Mouse (Mus musculus) stomach, embryonic 16.5 days (tissue): Measurements from ENCODE around the gene Dnajc4. TPM values are rescaled to one million over a fixed set of nuclear protein-coding genes. Genes with fewer than 3 reads are reported as not detected.
A peak's percentile ranks its signal among the peaks of the same experiment; 100 is the strongest.

Experiments used
- ATAC-seq: fragments of 200-750 bp; cut with Nextera tagmentation; 2 replicates; pipeline ENCODE4 v1.8.0; 2017; ENCODE audit warnings: moderate number of reproducible peaks, moderate TSS enrichment; ENCODE audit not compliant: insufficient read depth, low FRiP score
- H3K27ac ChIP-seq: fragments of 300-500 bp; sonication (generic); 2 replicates; pipeline ENCODE4 v1.5.1; 2014; ENCODE audit warnings: low read length
- H3K27me3 ChIP-seq: fragments of 300-500 bp; sonication (generic); 2 replicates; pipeline ENCODE4 v1.6.1; 2014; ENCODE audit warnings: low read length, control low read depth, mixed read lengths; ENCODE audit not compliant: control insufficient read depth, insufficient read depth
- H3K36me3 ChIP-seq: fragments of 300-500 bp; sonication (generic); 2 replicates; pipeline ENCODE4 v1.6.1; 2014; ENCODE audit warnings: low read length; ENCODE audit not compliant: control insufficient read depth, insufficient read depth
- H3K4me1 ChIP-seq: fragments of 300-500 bp; sonication (generic); 2 replicates; pipeline ENCODE4 v1.6.1; 2014; ENCODE audit warnings: low read length, control low read depth, mixed read lengths; ENCODE audit not compliant: control insufficient read depth, insufficient read depth
- H3K4me2 ChIP-seq: fragments of 300-500 bp; sonication (generic); 2 replicates; pipeline ENCODE4 v1.6.1; 2014; ENCODE audit warnings: low read depth, low read length, mixed read lengths
- H3K4me3 ChIP-seq: fragments of 300-500 bp; sonication (generic); replicated peaks from 2 replicates; pipeline ENCODE4 v1.5.1; 2014; ENCODE audit warnings: mild to moderate bottlenecking, low read length
- H3K9ac ChIP-seq: fragments of 300-500 bp; sonication (generic); 2 replicates; pipeline ENCODE4 v1.6.1; 2014; ENCODE audit warnings: low read length
- H3K9me3 ChIP-seq: fragments of 300-500 bp; sonication (generic); replicated peaks from 2 replicates; pipeline ENCODE4 v1.6.1; 2016; ENCODE audit warnings: low read length, control low read depth; ENCODE audit not compliant: control insufficient read depth
- WGBS: fragments of 180-500 bp; shearing (Covaris S2); extraction: QIAGEN DNeasy Blood & Tissue Kit; methylation state at CpG from one replicate; pipeline ENCODE4 v1.1.7; 2014; 5-methylcytosine and 5-hydroxymethylcytosine counted together
- polyA plus RNA-seq: library from polyadenylated mRNA; unstranded; fragments of >200 nt; fragmentation: Nextera tagmentation; extraction: Ambion mirVana; gene quantifications from 2 replicates; pipeline ENCODE4 v1.2.1, GENCODE M21; 2015

Gene Dnajc4
- polyA plus RNA-seq, 1 experiment from 2014 or later: 28.8 TPM

DNA sequence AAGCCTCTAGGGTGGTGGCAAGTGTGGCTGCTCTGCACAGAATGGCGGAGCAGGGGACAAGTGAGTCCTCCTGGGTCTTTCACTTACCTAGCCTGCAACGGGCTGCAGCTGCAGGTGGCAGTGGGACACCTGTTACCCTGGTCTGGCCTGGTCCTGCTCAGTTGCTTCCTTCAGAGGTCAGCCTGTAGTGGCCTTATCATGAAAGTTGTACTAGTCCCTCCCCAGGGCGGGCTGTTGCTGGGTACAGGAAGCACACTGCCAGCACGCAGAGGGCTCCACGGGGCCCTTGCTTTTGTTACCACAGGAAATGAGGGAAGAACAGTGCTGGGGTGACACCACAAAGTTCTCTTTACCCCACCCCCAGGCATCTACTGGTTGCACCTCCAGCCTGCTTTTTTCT is 26.8 kb upstream of the Dnajc4 start, which contains the start of gene Fermt3:
Fermt3 (minus strand) TSS at position 279 of the 400 bp plus-strand sequence.
- Histone ChIP-seq H3K36me3 (peaks cover 18% of the 10 kb centered on the region), H3K9ac (peak within 1 kb of the TSS; percentile 48; the same call in 1 of the 2 replicates), H3K27ac (peak within 1 kb of the TSS; percentile 64), H3K9me3 (no peaks in the 10 kb centered on the region), H3K4me3 (peak within 1 kb of the TSS; percentile 12), H3K4me1 (no peaks in the 10 kb centered on the region), H3K27me3 (no peaks in the 10 kb centered on the region), H3K4me2 (peak within 1 kb of the TSS; percentile 6)
- ATAC-seq: peak; percentile 71
- 70% methylated on average over 5 of the region's 5 CpGs for WGBS

DNA sequence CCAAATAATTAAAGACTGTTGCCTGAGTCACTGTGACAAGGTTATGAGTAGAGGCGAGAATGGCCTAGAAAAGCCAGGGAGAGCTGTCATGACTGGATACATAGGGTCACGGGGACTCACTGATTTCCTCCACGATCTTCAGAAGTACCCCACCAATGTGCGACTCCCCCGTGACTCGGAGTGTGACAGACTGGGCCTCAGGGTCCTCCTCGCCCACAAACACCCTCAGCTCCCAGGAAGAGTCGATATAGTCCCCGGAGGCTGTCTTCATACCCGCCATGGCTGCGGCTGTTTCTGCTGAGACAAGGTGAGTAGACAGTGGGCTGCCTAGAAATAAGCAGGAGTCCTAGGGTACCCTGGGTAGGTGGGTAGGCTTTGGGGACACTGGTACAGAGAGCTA is 26.2 kb upstream of the Dnajc4 start:
- no peaks in the 10 kb centered on the region for H3K4me1 ChIP-seq
- no peaks in the 10 kb centered on the region for H3K27me3 ChIP-seq
- WGBS: 87% methylated on average over 11 of the region's 11 CpGs
- peak overlapping the region; percentile 6 for H3K4me2 ChIP-seq
- peak overlapping the region; percentile 48; the same call in 1 of the 2 replicates for H3K9ac ChIP-seq
- H3K36me3 ChIP-seq: peaks cover 14% of the 10 kb centered on the region
- H3K4me3 ChIP-seq: peak overlapping the region; percentile 12
- no peaks in the 10 kb centered on the region for H3K9me3 ChIP-seq
- peak overlapping the region; percentile 64 for H3K27ac ChIP-seq
- ATAC-seq: no peak

DNA sequence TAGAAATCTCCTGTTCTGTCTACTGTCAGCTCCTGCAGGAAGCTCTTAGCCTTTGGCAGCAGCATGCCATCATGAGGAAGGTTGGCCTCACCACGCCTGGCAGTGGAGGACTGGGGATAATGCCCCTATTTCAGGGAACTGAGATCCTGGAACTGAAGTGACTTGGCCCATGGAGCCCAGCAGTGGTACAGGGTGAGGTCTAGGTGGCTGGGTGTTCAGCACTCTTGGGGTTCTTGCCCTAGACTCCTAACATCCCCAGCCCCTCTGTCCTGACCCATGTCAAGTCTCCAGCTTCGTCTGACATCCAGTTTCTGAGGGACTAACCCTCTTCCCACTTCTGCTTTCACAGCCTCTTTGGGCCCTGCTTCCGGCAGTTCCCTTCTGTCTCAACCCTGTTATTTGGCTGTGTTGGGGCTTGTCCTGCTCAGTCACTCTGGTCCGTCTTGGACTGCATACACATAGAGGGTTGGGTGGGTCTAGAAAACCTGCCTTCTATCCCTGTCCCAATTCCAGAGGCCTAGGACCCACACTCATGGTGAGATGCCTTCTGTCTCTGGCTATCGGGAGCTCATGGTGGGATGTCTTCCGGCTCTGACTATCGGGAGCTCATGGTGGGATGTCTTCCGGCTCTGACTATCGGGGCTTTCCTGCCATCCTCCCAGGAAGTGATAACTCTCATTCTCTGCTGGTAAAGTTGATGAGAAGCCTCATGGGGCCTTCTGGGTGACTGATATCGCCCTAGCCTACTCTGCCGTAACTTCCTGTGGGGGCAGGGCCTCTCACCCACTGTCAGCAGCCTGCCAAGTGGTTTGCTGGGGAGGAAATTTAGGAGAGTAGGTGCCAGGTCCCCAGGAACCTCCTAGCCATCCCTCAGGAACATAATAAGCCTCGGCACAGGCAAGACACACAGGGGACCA is 25.4 kb upstream of the Dnajc4 start:
- Histone ChIP-seq H3K9ac (0 out of 2 replicates have a peak overlapping the region, but pooled peaks have one; percentile 48), H3K27me3 (no peaks in the 10 kb centered on the region), H3K9me3 (no peaks in the 10 kb centered on the region), H3K36me3 (peaks cover 14% of the 10 kb centered on the region; the same call in 1 of the 2 replicates), H3K4me3 (0 out of 2 replicates have a peak overlapping the region, but pooled peaks have one; percentile 4), H3K27ac (peak overlapping the region; percentile 64), H3K4me1 (no peaks in the 10 kb centered on the region), H3K4me2 (no peak overlapping the region; the same call in 1 of the 2 replicates)
- 70% methylated on average over 12 of the region's 12 CpGs for WGBS
- no peak for ATAC-seq

DNA sequence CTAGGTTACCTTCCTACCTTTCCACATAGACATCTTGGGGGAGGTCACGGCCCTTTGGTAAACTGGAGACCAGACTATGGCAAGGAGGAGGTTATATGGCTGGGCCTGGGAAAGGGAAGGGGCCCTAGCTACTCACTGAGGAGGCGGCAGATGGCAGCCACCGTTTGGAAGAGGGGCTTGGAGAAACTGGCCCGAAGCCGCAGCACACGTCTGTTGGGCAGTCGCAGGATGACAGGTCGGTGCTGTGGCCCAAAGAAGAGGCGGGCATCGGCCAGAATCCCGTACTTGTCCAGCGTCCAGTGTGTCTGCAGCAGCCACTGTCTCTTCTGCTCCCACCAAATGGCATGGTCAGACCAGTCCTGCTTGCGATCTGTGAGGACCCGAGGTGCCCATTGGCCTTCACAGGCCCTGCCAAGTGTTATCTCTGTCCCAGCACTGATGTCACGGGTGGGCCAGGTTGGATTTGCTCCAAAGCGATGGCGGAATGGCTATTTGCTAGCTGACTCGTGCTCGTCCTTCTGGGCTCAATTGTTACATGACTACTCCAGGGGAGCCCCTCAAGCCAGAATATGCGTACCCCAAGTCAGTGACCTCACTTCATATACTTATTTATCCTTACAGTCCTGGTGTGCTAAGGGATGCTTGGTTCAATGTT is 22.2 kb upstream of the Dnajc4 start:
- WGBS: 91% methylated on average over 20 of the region's 20 CpGs
- no peak overlapping the region for H3K4me3 ChIP-seq
- ATAC-seq: no peak
- H3K27me3 ChIP-seq: no peaks in the 10 kb centered on the region
- no peak overlapping the region for H3K27ac ChIP-seq
- H3K9me3 ChIP-seq: no peaks in the 10 kb centered on the region
- H3K4me1 ChIP-seq: no peaks in the 10 kb centered on the region
- H3K36me3 ChIP-seq: no peaks in the 10 kb centered on the region
- H3K4me2 ChIP-seq: no peak overlapping the region
- no peak overlapping the region for H3K9ac ChIP-seq

DNA sequence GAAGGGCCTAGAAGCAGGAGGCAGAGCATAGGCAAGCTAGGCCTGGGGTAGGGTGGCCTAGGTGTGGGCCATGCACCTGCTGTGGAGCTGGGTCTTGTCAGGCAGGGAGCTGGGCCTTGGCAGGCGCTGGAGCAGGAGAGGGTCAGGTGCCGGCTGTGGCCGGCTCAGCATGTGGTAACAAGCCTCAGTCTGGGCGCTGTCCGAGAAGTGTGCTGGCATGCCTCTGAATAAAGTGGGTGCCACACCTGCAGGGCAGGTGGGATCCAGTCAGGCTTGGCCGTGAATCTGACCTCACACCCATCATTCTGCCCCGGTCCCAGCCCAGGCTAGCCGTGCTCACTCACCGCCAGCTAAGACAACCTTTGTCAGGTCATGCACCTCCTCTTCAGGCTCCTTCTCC is 21.6 kb upstream of the Dnajc4 start:
- Histone ChIP-seq H3K27ac (no peak overlapping the region), H3K4me3 (no peak overlapping the region), H3K36me3 (no peaks in the 10 kb centered on the region), H3K9ac (no peak overlapping the region), H3K4me2 (no peak overlapping the region), H3K27me3 (no peaks in the 10 kb centered on the region), H3K9me3 (no peaks in the 10 kb centered on the region), H3K4me1 (no peaks in the 10 kb centered on the region)
- 82% methylated on average over 9 of the region's 9 CpGs for WGBS
- no peak for ATAC-seq

DNA sequence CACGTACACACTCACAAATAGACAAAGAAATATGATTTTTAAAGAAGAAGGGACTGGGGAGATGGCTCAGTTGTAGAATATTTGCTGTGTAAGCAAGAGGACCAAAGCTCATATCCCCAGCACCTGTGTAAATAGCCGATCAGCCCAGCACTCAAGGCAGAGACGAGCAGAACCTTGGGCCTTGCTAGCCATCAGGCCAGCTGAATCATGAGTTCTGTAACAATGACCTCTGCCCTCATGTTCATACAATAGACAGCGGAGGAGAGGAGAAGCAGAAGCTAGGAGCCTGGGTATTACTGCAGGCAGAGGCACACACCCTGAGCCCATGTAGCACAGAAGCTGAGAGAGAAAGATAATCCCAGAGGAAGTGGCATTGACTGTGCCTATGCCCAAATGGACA is 20.1 kb upstream of the Dnajc4 start:
- Histone ChIP-seq H3K9me3 (no peaks in the 10 kb centered on the region), H3K4me3 (no peak overlapping the region), H3K27ac (no peak overlapping the region), H3K27me3 (no peaks in the 10 kb centered on the region), H3K4me1 (no peaks in the 10 kb centered on the region), H3K36me3 (no peaks in the 10 kb centered on the region), H3K4me2 (no peak overlapping the region), H3K9ac (no peak overlapping the region)
- ATAC-seq: peak; percentile 58; the same call in 1 of the 2 replicates
- WGBS: 62% methylated on average over 4 of the region's 4 CpGs

DNA sequence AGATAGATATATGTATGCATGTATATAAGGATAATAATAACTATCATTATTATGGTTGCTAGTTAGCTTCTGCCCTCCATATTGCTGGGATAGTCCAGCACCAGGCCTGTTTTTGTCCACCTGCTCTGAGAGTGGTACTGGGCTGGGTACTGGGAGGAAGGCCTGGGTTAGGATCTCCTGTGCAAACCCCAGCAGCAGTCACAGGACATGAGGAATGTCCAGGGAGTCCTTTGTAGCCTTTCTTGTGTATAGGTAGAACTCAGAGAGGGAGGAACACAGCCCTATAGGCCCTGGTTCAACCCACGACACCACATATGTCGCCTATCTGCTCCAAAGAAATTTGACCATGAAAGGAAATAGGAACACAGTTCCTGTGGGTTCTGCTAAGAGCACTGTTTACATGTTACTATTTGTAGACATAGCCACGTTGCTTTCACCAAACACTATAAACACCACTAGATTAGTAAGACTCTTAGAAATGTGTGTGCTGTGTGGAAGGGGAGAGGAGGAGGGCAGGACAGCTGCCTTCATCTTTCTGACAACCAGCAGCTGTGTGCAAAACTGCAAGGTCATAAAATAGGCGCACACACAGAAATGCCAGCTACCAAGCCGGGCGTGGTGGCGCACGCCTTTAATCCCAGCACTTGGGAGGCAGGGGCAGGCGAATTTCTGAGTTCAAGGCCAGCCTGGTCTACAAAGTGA is 14.7 kb upstream of the Dnajc4 start:
- H3K27me3 ChIP-seq: no peaks in the 10 kb centered on the region
- no peaks in the 10 kb centered on the region for H3K36me3 ChIP-seq
- H3K9me3 ChIP-seq: no peaks in the 10 kb centered on the region
- peaks cover 4% of the 10 kb centered on the region; the same call in 1 of the 2 replicates for H3K4me1 ChIP-seq
- ATAC-seq: 0 out of 2 replicates have a peak, but pooled peaks have one; percentile 29
- H3K4me2 ChIP-seq: no peak overlapping the region
- H3K27ac ChIP-seq: peak overlapping the region; percentile 85
- WGBS: 65% methylated on average over 9 of the region's 9 CpGs
- H3K9ac ChIP-seq: no peak overlapping the region
- no peak overlapping the region for H3K4me3 ChIP-seq

DNA sequence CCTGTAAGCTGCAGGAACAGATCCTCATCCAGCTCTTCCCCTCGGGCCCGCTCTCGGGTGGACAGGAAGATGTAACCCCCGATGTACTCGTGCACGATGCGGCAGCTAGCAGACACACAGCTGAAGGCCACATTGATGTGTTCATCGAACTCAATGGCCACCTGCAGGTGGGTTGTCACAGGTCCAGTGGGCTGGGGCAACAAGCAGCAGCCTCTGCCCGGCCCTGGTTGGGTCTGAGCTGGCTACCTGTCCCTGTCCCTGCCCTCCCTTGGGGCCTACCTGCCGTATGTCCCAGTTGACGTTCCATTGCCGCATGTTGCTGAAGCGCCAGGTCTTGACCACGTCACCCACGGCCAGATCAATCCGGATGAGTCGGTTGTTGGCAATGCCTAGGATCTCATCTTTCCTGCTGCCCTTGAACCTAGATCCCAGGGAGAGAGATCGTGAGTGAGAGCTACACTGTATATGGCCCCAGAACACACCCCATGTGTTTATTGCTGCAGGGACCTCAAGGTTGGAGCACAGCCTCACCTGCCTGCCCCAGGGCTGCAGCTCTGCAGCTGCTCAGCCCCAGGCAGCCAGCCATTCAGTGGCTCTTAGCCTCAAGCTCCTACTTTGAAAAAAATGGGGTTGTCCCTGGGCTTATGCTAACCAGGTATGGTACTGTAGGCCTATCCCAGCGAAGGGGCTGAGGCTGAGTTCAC is 7.1 kb upstream of the Dnajc4 start:
- H3K4me3 ChIP-seq: no peak overlapping the region
- WGBS: 92% methylated on average over 19 of the region's 19 CpGs
- peaks cover 17% of the 10 kb centered on the region; the same call in 1 of the 2 replicates for H3K36me3 ChIP-seq
- no peaks in the 10 kb centered on the region for H3K27me3 ChIP-seq
- no peak overlapping the region for H3K9ac ChIP-seq
- no peak overlapping the region for H3K27ac ChIP-seq
- no peak for ATAC-seq
- no peaks in the 10 kb centered on the region for H3K9me3 ChIP-seq
- H3K4me2 ChIP-seq: no peak overlapping the region
- H3K4me1 ChIP-seq: peaks cover 20% of the 10 kb centered on the region
